ENCODE assay signal across 12 mouse cellular contexts in genomic region chr7:112309289-112310016, GRCm38 (mm10).
DNase-seq lines count a peak whose midpoint lies in the region; ATAC-seq and TF ChIP-seq lines count a peak whose summit lies in the region.
"Had no signal": no experiment of that assay in that cellular context is flagged by ENCODE, and none has a peak within 500 bp of the region (broad histone marks: within the 10 kb centered on the region; RNA-seq: fewer than 3 reads in every experiment).

No protein-coding gene starts in this region.

- no peak for DNase-seq in heart, postnatal 0 days (ENCODE audit: low spot score)
- DNase-seq in heart, adult 8-10 months (ENCODE audit: low spot score): no peak
- DNase-seq in brain, adult 2 months (ENCODE audit: low read depth, low spot score): peak; percentile 70
- no peak for DNase-seq in intestine, embryonic 14.5 days (ENCODE audit: low spot score)
- peak; percentile 75 for DNase-seq in lung, postnatal 14 days
- DNase-seq in liver, postnatal 0 days: no peak
- no peak for DNase-seq in spleen, adult 18-20 months
- DNase-seq: adrenal gland, adult 2 months; embryo, embryonic 11 days; right cerebral cortex, postnatal 25 days had no signal

- H3K4me2 ChIP-seq in heart, postnatal 0 days (ENCODE audit: low read depth, low read length): no peak overlapping the region
- H3K4me2 ChIP-seq in intestine, embryonic 14.5 days (ENCODE audit: low read length): no peak overlapping the region
- H3K4me2 ChIP-seq in liver, postnatal 0 days (ENCODE audit: low read depth, low read length): no peak overlapping the region

- H3K36me3 ChIP-seq in heart, postnatal 0 days (replicated peaks; ENCODE audit: control insufficient read depth, insufficient read depth, low read length): peaks cover 94% of the 10 kb centered on the region
- no peaks in the 10 kb centered on the region for H3K36me3 ChIP-seq in intestine, embryonic 14.5 days (ENCODE audit: control insufficient read depth, insufficient read depth, low read length)
- H3K36me3 ChIP-seq in liver, postnatal 0 days (replicated peaks; ENCODE audit: insufficient read depth, low read length): peaks cover 2% of the 10 kb centered on the region; the same call in 1 of the 2 replicates

- H3K9ac ChIP-seq in heart, postnatal 0 days (replicated peaks; ENCODE audit: low read depth, low read length): no peak overlapping the region
- no peak overlapping the region for H3K9ac ChIP-seq in intestine, embryonic 14.5 days (ENCODE audit: low read length)
- no peak overlapping the region for H3K9ac ChIP-seq in liver, postnatal 0 days (replicated peaks)
- H3K9ac ChIP-seq: liver, embryonic 14.5 days had no signal

- H3K27ac ChIP-seq in heart, postnatal 0 days (ENCODE audit: low read depth): peak overlapping the region; percentile 22; the same call in 1 of the 2 replicates
- no peak overlapping the region for H3K27ac ChIP-seq in intestine, embryonic 14.5 days (ENCODE audit: low read depth)
- H3K27ac ChIP-seq in liver, postnatal 0 days (ENCODE audit: low read depth): no peak overlapping the region
- H3K27ac ChIP-seq: liver, embryonic 14.5 days had no signal

- no peaks in the 10 kb centered on the region for H3K9me3 ChIP-seq in heart, postnatal 0 days (replicated peaks; ENCODE audit: control insufficient read depth, low read length)
- no peaks in the 10 kb centered on the region for H3K9me3 ChIP-seq in intestine, embryonic 14.5 days (ENCODE audit: control insufficient read depth, low read length)
- no peaks in the 10 kb centered on the region for H3K9me3 ChIP-seq in liver, postnatal 0 days (ENCODE audit: low read length)

- peaks cover 31% of the 10 kb centered on the region for H3K4me1 ChIP-seq in heart, postnatal 0 days (ENCODE audit: control insufficient read depth, insufficient read depth)
- no peaks in the 10 kb centered on the region for H3K4me1 ChIP-seq in intestine, embryonic 14.5 days (replicated peaks; ENCODE audit: control insufficient read depth, insufficient read depth, low read length)
- no peaks in the 10 kb centered on the region for H3K4me1 ChIP-seq in liver, postnatal 0 days (ENCODE audit: insufficient read depth)

- WGBS in heart, postnatal 0 days: 49% methylated on average over 11 of the region's 11 CpGs
- WGBS in intestine, embryonic 14.5 days: 73% methylated on average over 11 of the region's 11 CpGs
- WGBS in liver, postnatal 0 days (ENCODE audit: insufficient replicate concordance): 77% methylated on average over 11 of the region's 11 CpGs

- ATAC-seq in heart, postnatal 0 days (ENCODE audit: insufficient read depth, low read depth): no peak
- peak; percentile 41; the same call in 1 of the 2 replicates for ATAC-seq in intestine, embryonic 14.5 days (replicated peaks; ENCODE audit: low FRiP score, low TSS enrichment, low read depth)
- no peak for ATAC-seq in liver, postnatal 0 days

- H3K27me3 ChIP-seq in heart, postnatal 0 days (ENCODE audit: control insufficient read depth, insufficient read depth, low read length): no peaks in the 10 kb centered on the region
- no peaks in the 10 kb centered on the region for H3K27me3 ChIP-seq in intestine, embryonic 14.5 days (replicated peaks; ENCODE audit: control insufficient read depth, insufficient read depth, low read length)
- H3K27me3 ChIP-seq in liver, postnatal 0 days (ENCODE audit: insufficient read depth, low read length): no peaks in the 10 kb centered on the region

- no peak overlapping the region for H3K4me3 ChIP-seq in heart, postnatal 0 days (ENCODE audit: low read depth, low read length)
- H3K4me3 ChIP-seq in intestine, embryonic 14.5 days (ENCODE audit: low read depth, low read length): no peak overlapping the region
- H3K4me3 ChIP-seq in liver, postnatal 0 days (ENCODE audit: low read depth, low read length): no peak overlapping the region
- H3K4me3 ChIP-seq: erythroblast, embryonic 14.5 days had no signal

- TF ChIP-seq EP300 in heart, postnatal 0 days (IDR thresholded peaks at IDR 0.05; ENCODE audit: low read depth): no peak
- no peak for TF ChIP-seq EP300 in liver, postnatal 0 days (IDR thresholded peaks at IDR 0.05; ENCODE audit: low read depth)

- TF ChIP-seq CTCF in heart, postnatal 0 days (IDR thresholded peaks at IDR 0.05; ENCODE audit: low read depth): no peak
- TF ChIP-seq CTCF in liver, postnatal 0 days (IDR thresholded peaks at IDR 0.05; ENCODE audit: low read depth): no peak

Comparison
In these comparisons a context has a peak if more than half of its experiments do, and no peak if none do; other contexts are left out.
1. DNase-seq: peak in brain, adult 2 months (single experiment) and lung, postnatal 14 days (single experiment); none in heart, postnatal 0 days (single experiment), heart, adult 8-10 months (single experiment), intestine, embryonic 14.5 days (single experiment), liver, postnatal 0 days (single experiment) and spleen, adult 18-20 months (0 of 2).